Mouse (Mus musculus) right cerebral cortex, adult 2 months (tissue): Measurements from ENCODE around the gene Tufm.
A peak's percentile ranks its signal among the peaks of the same experiment; 100 is the strongest.
"Not testable (repeated sequence)": the region's sequence is repeated elsewhere in the genome, so short reads cannot be mapped to it uniquely, and the experiment has no call there.

Experiments
- DNase-seq, 2 experiments: peaks; one replicate each; pipeline ENCODE4 v3.0.0; 2021 to 2022; ENCODE audit warnings: low spot score in 2 of 2

The Tufm gene

GRCm38 (mm10) chr7:126465246-126466030, 21.7 kb upstream of the Tufm start:
- DNase-seq = no peak

GRCm38 (mm10) chr7:126466116-126466515, 21.0 kb upstream of the Tufm start:
- no peak for DNase-seq

GRCm38 (mm10) chr7:126466707-126467106, 20.5 kb upstream of the Tufm start:
- no peak for DNase-seq

GRCm38 (mm10) chr7:126467271-126467670, 19.9 kb upstream of the Tufm start:
- DNase-seq = no peak

- no peak for DNase-seq
Observed at GRCm38 (mm10) chr7:126467834-126468627, 19.1 kb upstream of the Tufm start.

- DNase-seq = no peak
Observed at GRCm38 (mm10) chr7:126470077-126470476, 17.1 kb upstream of the Tufm start.

DNA sequence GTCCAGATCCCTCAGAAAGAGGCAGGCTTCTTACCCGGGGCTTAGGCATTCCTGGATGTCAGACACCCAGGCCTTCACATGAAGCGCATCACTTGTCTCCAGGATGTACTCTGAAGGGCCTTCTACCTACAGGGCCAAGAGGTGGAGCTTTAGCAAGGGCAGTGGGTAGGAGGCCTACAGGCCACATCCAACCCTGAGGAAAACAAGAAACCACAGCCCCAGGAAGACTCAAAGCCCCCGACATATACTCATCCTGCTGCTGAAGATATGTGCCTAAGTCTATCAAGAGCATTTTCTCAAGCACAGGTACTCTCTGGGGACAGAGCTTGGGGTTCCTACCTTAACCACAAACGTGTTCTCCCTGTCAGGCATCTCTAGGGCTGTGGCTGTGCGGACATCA, 15.8 kb upstream of the Tufm start:
- no peak for DNase-seq

GRCm38 (mm10) chr7:126471853-126472252, 15.3 kb upstream of the Tufm start:
- DNase-seq = no peak

DNA sequence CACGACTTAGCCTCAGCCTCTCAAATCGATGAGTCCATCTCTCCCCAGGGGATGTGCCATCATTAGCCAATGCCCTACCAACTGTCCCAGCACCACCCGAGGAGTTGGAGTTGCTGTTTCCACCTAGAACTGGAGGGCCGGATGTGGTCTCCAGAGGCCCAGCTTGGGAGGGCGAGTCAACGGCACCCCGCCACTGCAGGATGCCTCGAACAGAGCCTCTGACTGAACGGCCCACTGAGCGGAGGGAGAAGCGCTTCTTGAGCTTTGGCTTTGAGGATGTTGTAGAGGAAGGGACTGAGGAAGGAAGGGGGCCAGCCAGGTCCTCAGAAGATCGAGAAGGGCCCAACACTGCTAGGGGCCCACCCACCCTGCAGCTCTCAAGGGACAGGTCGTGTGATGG, 14.9 kb upstream of the Tufm start:
- no peak for DNase-seq

DNA sequence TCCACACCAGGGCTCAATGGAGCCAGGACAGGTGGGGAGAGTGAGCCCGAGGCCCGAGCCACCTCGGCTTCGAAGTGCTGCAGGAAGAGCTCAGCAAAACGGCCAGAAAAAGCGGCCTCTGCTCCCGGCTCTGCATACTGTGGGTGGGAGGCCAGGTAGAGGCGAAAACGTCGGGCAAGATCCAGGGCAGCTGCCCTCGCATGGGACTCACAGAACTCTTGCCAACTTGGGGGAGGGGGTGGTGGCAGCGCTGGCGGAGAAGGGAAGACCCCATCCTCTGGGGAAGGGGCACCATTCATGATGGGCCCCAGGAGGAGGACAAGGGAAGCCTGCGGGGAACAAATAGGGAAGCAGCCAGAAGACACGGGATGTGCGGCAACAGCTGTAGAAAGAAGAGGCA, 14.4 kb upstream of the Tufm start:
- DNase-seq = no peak

- DNase-seq = no peak
Observed at GRCm38 (mm10) chr7:126473470-126474086, 13.6 kb upstream of the Tufm start.

DNA sequence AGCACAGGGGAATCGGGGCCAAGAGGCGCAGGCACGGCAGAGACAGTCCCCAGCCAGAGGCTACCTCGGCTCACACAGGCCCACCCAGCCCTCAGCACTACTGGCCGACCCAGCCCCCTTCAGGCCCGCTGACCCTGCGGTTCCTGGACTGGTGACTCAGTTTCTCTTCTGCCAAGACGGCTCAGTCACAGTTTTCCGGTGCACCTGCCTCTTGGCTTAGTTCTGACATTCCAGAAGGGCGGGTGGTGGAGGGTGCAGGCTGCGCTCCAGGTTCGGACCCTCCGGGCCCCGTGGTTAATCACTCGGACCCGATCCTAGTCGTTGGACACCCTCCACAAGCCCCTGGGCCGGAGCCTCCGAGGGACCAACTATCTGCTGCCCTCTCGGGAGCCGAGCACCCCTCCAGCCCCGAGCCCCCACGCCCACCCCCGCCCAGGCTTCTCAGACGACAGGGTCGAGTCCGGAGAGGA, 12.6 kb upstream of the Tufm start:
- peak in 1 of 2 experiments; percentile 22 for DNase-seq

DNA sequence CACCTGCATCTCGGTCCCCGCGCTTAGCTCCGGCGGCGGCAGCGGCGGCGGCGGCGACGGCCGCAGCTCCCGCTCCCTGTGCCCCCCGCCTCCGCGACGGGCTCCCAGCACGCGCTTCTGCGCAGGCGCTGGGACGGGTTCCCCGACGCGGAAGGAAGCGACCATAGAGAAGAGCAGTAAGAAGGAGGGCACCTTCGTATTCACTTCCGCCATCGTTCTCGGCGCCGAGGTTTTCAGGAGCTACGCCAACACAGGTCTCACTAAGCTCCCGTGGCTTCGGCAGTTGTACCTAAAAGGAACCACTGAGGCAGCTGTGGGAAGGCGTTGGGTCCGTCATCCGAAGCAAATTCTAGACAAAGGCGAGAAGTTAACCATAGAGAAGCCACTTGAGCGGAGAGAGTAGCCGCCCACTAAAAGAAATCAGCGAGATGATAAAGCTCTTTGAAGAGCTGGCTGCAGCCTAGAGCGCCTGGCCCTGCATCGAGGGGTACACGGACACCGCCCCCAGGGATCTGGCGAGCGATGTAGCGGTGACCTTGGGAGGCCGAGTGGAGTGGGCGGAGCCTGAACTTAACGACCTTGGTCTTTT, 12.1 kb upstream of the Tufm start, which contains the start of gene Sh2b1:
Sh2b1 (minus strand) TSS at position 432 of the 589 bp plus-strand sequence.
- peak; percentile 88 to 90 for DNase-seq

GRCm38 (mm10) chr7:126481699-126482098, 5.5 kb upstream of the Tufm start:
- no peak for DNase-seq

DNA sequence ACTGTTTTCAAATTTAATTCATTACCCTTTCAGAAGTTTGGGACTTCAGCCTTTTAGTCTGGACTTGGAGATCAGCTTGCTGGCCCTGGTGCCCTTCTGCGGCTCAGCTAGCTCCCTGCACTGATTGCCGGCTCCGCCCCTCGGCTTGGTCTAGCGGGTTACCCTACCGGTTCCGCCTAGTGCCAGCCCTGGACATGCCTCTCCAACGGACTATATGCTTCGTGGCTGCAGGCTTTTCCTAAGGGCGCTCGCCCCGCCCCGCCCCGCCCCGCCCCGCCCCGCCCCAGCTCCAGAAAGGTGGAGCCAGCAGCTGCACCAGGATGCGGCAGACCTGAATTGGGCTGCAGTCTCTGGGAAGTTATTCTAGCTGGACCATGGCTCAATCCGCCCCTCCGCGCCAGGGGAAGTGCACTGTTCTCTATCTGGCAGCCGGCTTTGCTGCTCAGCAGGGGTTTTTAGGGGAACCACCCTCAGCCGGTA, 4.7 kb upstream of the Tufm start:
- peak; percentile 61 to 63 for DNase-seq

- not testable (repeated sequence) for DNase-seq
Observed at GRCm38 (mm10) chr7:126487617-126488385, 640 bp downstream of the Tufm start.

DNA sequence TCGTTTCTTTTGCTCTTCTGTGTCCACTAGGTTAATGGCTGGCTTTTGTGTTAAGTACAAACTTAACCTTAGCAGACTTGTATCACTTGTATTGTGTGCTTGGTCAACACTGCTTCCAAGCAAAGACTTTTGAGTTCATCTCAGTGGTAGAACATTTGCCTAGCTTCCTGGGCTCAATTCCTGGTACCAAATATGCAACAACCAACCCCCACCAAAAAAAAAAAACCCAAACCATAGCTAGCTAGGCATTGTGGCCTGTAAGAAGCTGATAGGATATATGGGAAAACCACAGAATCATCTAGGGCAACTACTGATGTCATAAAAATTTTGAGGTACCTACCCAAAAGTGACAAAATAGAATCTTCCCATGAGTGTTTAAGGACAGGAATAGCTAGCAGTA, 3.8 kb downstream of the Tufm start:
- no peak for DNase-seq

DNA sequence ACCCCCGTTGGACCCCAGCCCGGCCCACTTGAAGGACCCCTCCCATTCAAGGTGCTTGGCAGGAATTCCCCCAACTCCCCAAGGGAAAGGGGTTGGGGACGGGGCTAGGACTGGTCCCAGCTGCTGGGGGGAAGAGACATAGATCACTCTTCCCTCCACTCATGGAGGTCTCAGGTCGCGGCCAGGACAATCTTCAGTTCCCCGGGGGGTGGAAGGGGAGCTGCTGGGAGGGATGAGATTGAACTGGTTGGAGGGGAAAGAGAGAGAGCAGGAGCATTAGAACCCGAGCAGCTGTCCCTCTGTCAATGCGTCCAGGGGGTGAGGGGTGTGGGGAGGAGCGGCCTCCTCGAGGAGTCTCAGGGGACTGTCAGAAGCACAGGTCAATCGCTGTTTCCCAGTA, 4.8 kb downstream of the Tufm start:
- DNase-seq = no peak

GRCm38 (mm10) chr7:126494120-126494519, 7.0 kb downstream of the Tufm start:
- no peak for DNase-seq

GRCm38 (mm10) chr7:126496475-126496874, 9.3 kb downstream of the Tufm start:
- no peak for DNase-seq

GRCm38 (mm10) chr7:126497966-126498365, 10.8 kb downstream of the Tufm start:
- no peak for DNase-seq
